Mouse (Mus musculus) limb, embryonic 15.5 days (tissue): ENCODE results near the gene Grin3b. TPM values are rescaled to one million over a fixed set of nuclear protein-coding genes. Genes with fewer than 3 reads are reported as not detected.

Source experiments
- ATAC-seq: fragments of 200-750 bp; cut with Nextera tagmentation; 2 replicates; pipeline ENCODE4 v1.8.0; 2017; ENCODE audit warnings: low read depth, moderate TSS enrichment; ENCODE audit not compliant: insufficient number of reproducible peaks, low FRiP score, low TSS enrichment
- H3K27ac ChIP-seq: fragments of 300-500 bp; sonication (generic); 2 replicates; pipeline ENCODE4 v1.5.1; 2015; ENCODE audit warnings: moderate library complexity, mild to moderate bottlenecking, inconsistent platforms
- H3K27me3 ChIP-seq: fragments of 300-500 bp; sonication (generic); 2 replicates; pipeline ENCODE4 v1.6.1; 2015; ENCODE audit warnings: inconsistent platforms
- H3K36me3 ChIP-seq: fragments of 300-500 bp; sonication (generic); 2 replicates; pipeline ENCODE4 v1.6.1; 2015; ENCODE audit warnings: inconsistent platforms
- H3K4me1 ChIP-seq: fragments of 300-500 bp; sonication (generic); 2 replicates; pipeline ENCODE4 v1.6.1; 2015; ENCODE audit warnings: inconsistent platforms
- H3K4me2 ChIP-seq: fragments of 300-500 bp; sonication (generic); 2 replicates; pipeline ENCODE4 v1.6.1; 2015; ENCODE audit warnings: mild to moderate bottlenecking, inconsistent platforms
- H3K4me3 ChIP-seq: fragments of 300-500 bp; sonication (generic); 2 replicates; pipeline ENCODE4 v1.5.1; 2015; ENCODE audit warnings: mild to moderate bottlenecking, inconsistent platforms
- H3K9ac ChIP-seq: fragments of 300-500 bp; sonication (generic); 2 replicates; pipeline ENCODE4 v1.6.1; 2015; ENCODE audit warnings: inconsistent platforms
- H3K9me3 ChIP-seq: fragments of 300-500 bp; sonication (generic); 2 replicates; pipeline ENCODE4 v1.6.1; 2016; ENCODE audit warnings: inconsistent platforms
- WGBS: fragments of 180-500 bp; shearing (Covaris S2); methylation state at CpG from one replicate; pipeline ENCODE4 v1.1.7; 2015; 5-methylcytosine and 5-hydroxymethylcytosine counted together
- polyA plus RNA-seq: library from polyadenylated mRNA; unstranded; fragments of >200 nt; fragmentation: Nextera tagmentation; extraction: Ambion mirVana; gene quantifications from 2 replicates; pipeline ENCODE4 v1.2.1, GENCODE M21; 2015

Gene Grin3b
- polyA plus RNA-seq, 1 experiment from 2014 or later, result 0.64 TPM

GRCm38 (mm10) chr10:79929967-79930825 lies 40.3 kb upstream of the Grin3b start:
- Histone ChIP-seq H3K4me3 (no peak overlapping the region), H3K9ac (no peak overlapping the region), H3K27me3 (no peaks in the 10 kb centered on the region), H3K9me3 (no peaks in the 10 kb centered on the region), H3K4me2 (no peak overlapping the region), H3K27ac (no peak overlapping the region), H3K36me3 (peaks cover 24% of the 10 kb centered on the region), H3K4me1 (peaks cover 85% of the 10 kb centered on the region)
- no peak for ATAC-seq
- 85% methylated on average over 18 of the region's 18 CpGs for WGBS

- H3K4me3 ChIP-seq, result no peak overlapping the region
- H3K27ac ChIP-seq, result no peak overlapping the region
- ATAC-seq, result no peak
- no peak overlapping the region for H3K9ac ChIP-seq
- H3K4me1 ChIP-seq, result peaks cover 85% of the 10 kb centered on the region
- no peaks in the 10 kb centered on the region for H3K9me3 ChIP-seq
- 88% methylated on average over 16 of the region's 16 CpGs for WGBS
- H3K36me3 ChIP-seq, result peaks cover 24% of the 10 kb centered on the region
- no peaks in the 10 kb centered on the region for H3K27me3 ChIP-seq
- no peak overlapping the region for H3K4me2 ChIP-seq
Observed at GRCm38 (mm10) chr10:79930826-79931186, 39.7 kb upstream of the Grin3b start.

- Histone ChIP-seq H3K27ac (no peak overlapping the region), H3K4me3 (no peak overlapping the region), H3K4me1 (peaks cover 86% of the 10 kb centered on the region), H3K4me2 (no peak overlapping the region), H3K36me3 (peaks cover 24% of the 10 kb centered on the region), H3K9ac (no peak overlapping the region), H3K9me3 (no peaks in the 10 kb centered on the region), H3K27me3 (no peaks in the 10 kb centered on the region)
- 77% methylated on average over 9 of the region's 9 CpGs for WGBS
- no peak for ATAC-seq
Observed at GRCm38 (mm10) chr10:79931797-79932196, 38.7 kb upstream of the Grin3b start.

- no peaks in the 10 kb centered on the region for H3K27me3 ChIP-seq
- WGBS, result 19% methylated on average over 8 of the region's 8 CpGs
- no peak overlapping the region for H3K9ac ChIP-seq
- peaks cover 27% of the 10 kb centered on the region for H3K36me3 ChIP-seq
- H3K4me2 ChIP-seq, result no peak overlapping the region
- H3K4me1 ChIP-seq, result peaks cover 94% of the 10 kb centered on the region
- no peak overlapping the region for H3K4me3 ChIP-seq
- peak overlapping the region; percentile 62 for H3K27ac ChIP-seq
- no peaks in the 10 kb centered on the region for H3K9me3 ChIP-seq
- ATAC-seq, result no peak
Observed at GRCm38 (mm10) chr10:79932736-79933135, 37.8 kb upstream of the Grin3b start.

GRCm38 (mm10) chr10:79933145-79933679 lies 37.3 kb upstream of the Grin3b start:
- Histone ChIP-seq H3K4me1 (peaks cover 93% of the 10 kb centered on the region), H3K27me3 (no peaks in the 10 kb centered on the region), H3K27ac (peak overlapping the region; percentile 62), H3K4me3 (no peak overlapping the region), H3K9ac (no peak overlapping the region), H3K36me3 (peaks cover 32% of the 10 kb centered on the region), H3K9me3 (no peaks in the 10 kb centered on the region), H3K4me2 (no peak overlapping the region)
- ATAC-seq, result no peak
- 29% methylated on average over 9 of the region's 9 CpGs for WGBS

- Histone ChIP-seq H3K9ac (no peak overlapping the region), H3K4me2 (no peak overlapping the region), H3K9me3 (no peaks in the 10 kb centered on the region), H3K36me3 (peaks cover 35% of the 10 kb centered on the region), H3K27ac (peak overlapping the region; percentile 30; the same call in 1 of the 2 replicates), H3K4me1 (peaks cover 92% of the 10 kb centered on the region), H3K4me3 (no peak overlapping the region), H3K27me3 (no peaks in the 10 kb centered on the region)
- 62% methylated on average over 6 of the region's 6 CpGs for WGBS
- no peak for ATAC-seq
Observed at GRCm38 (mm10) chr10:79933861-79934260, 36.7 kb upstream of the Grin3b start.

GRCm38 (mm10) chr10:79934272-79934721 lies 36.2 kb upstream of the Grin3b start:
- H3K9ac ChIP-seq, result no peak overlapping the region
- H3K27ac ChIP-seq, result peak overlapping the region; percentile 30
- peak; percentile 65 for ATAC-seq
- no peak overlapping the region for H3K4me2 ChIP-seq
- H3K27me3 ChIP-seq, result no peaks in the 10 kb centered on the region
- H3K4me1 ChIP-seq, result peaks cover 91% of the 10 kb centered on the region
- no peak overlapping the region for H3K4me3 ChIP-seq
- peaks cover 37% of the 10 kb centered on the region for H3K36me3 ChIP-seq
- H3K9me3 ChIP-seq, result no peaks in the 10 kb centered on the region
- 41% methylated on average over 13 of the region's 13 CpGs for WGBS

GRCm38 (mm10) chr10:79934794-79935569 lies 35.5 kb upstream of the Grin3b start:
- Histone ChIP-seq H3K27me3 (no peaks in the 10 kb centered on the region), H3K4me2 (no peak overlapping the region), H3K4me1 (peaks cover 88% of the 10 kb centered on the region), H3K36me3 (peaks cover 37% of the 10 kb centered on the region), H3K9ac (no peak overlapping the region), H3K27ac (peak overlapping the region; percentile 61), H3K9me3 (no peaks in the 10 kb centered on the region), H3K4me3 (no peak overlapping the region)
- 71% methylated on average over 16 of the region's 16 CpGs for WGBS
- ATAC-seq, result no peak

GRCm38 (mm10) chr10:79936284-79936910 lies 34.1 kb upstream of the Grin3b start:
- Histone ChIP-seq H3K27ac (peak overlapping the region; percentile 54), H3K4me1 (peaks cover 87% of the 10 kb centered on the region), H3K9ac (0 out of 2 replicates have a peak overlapping the region, but pooled peaks have one; percentile 10), H3K4me3 (no peak overlapping the region), H3K36me3 (peaks cover 37% of the 10 kb centered on the region), H3K4me2 (peak overlapping the region; percentile 2; the same call in 1 of the 2 replicates), H3K9me3 (no peaks in the 10 kb centered on the region), H3K27me3 (no peaks in the 10 kb centered on the region)
- WGBS, result 37% methylated on average over 10 of the region's 10 CpGs
- ATAC-seq, result no peak

GRCm38 (mm10) chr10:79936911-79937441 lies 33.5 kb upstream of the Grin3b start:
- Histone ChIP-seq H3K4me2 (peak overlapping the region; percentile 2; the same call in 1 of the 2 replicates), H3K9ac (0 out of 2 replicates have a peak overlapping the region, but pooled peaks have one; percentile 10), H3K27me3 (no peaks in the 10 kb centered on the region), H3K9me3 (no peaks in the 10 kb centered on the region), H3K4me1 (peaks cover 84% of the 10 kb centered on the region), H3K4me3 (no peak overlapping the region), H3K36me3 (peaks cover 37% of the 10 kb centered on the region), H3K27ac (peak overlapping the region; percentile 54)
- ATAC-seq, result no peak
- WGBS, result 46% methylated on average over 27 of the region's 27 CpGs

- H3K27ac ChIP-seq, result no peak overlapping the region
Observed at GRCm38 (mm10) chr10:79937775-79938526, 32.6 kb upstream of the Grin3b start.

More at GRCm38 (mm10) chr10:79937775-79938526, 32.6 kb upstream of the Grin3b start:
- ATAC-seq, result no peak
- H3K4me2 ChIP-seq, result no peak overlapping the region
- H3K27me3 ChIP-seq, result no peaks in the 10 kb centered on the region
- no peaks in the 10 kb centered on the region for H3K9me3 ChIP-seq
- H3K9ac ChIP-seq, result no peak overlapping the region
- H3K4me1 ChIP-seq, result peaks cover 77% of the 10 kb centered on the region
- WGBS, result 69% methylated on average over 11 of the region's 11 CpGs
- peaks cover 37% of the 10 kb centered on the region for H3K36me3 ChIP-seq
- no peak overlapping the region for H3K4me3 ChIP-seq
